Mouse (Mus musculus) E14TG2a.4 (cell line): ENCODE data around the gene Slc43a2.

ENCODE experiments used
- CTCF ChIP-seq: conservative IDR thresholded peaks from 2 replicates; pipeline ENCODE4 v1.5.1; 2014; ENCODE audit warnings: low read length
- NANOG ChIP-seq: IDR thresholded peaks from 2 replicates; pipeline ENCODE4 v1.6.1; 2014; ENCODE audit warnings: borderline replicate concordance, low read length, mixed read lengths
- POU5F1 ChIP-seq: IDR thresholded peaks from 2 replicates; pipeline ENCODE4 v1.6.1; 2014; ENCODE audit warnings: low read length, borderline replicate concordance

- TF ChIP-seq CTCF (peak; percentile 75), NANOG (no peak), POU5F1 (no peak)
These were observed 41.6 kb downstream of the Slc43a2 start for GRCm38 (mm10) chr11:75572854-75573650.
